Mouse (Mus musculus) gastrocnemius, postnatal 10 days (tissue): ENCODE data around the gene Rfc5. TPM values are rescaled to one million over a fixed set of nuclear protein-coding genes. Genes with fewer than 3 reads are reported as not detected.
A peak's percentile ranks its signal among the peaks of the same experiment; 100 is the strongest.

Experiments used
- DNase-seq: peaks from one replicate; pipeline ENCODE4 v3.0.0; 2021; ENCODE audit warnings: mixed read lengths
- total RNA-seq, 2 experiments: library from RNA; stranded (reverse); gene quantifications; 2 replicates each; pipeline ENCODE4 v1.2.3; 2021

Gene Rfc5
- total RNA-seq, 2 experiments from 2014 or later, result 7.5 to 8.5 TPM

DNA sequence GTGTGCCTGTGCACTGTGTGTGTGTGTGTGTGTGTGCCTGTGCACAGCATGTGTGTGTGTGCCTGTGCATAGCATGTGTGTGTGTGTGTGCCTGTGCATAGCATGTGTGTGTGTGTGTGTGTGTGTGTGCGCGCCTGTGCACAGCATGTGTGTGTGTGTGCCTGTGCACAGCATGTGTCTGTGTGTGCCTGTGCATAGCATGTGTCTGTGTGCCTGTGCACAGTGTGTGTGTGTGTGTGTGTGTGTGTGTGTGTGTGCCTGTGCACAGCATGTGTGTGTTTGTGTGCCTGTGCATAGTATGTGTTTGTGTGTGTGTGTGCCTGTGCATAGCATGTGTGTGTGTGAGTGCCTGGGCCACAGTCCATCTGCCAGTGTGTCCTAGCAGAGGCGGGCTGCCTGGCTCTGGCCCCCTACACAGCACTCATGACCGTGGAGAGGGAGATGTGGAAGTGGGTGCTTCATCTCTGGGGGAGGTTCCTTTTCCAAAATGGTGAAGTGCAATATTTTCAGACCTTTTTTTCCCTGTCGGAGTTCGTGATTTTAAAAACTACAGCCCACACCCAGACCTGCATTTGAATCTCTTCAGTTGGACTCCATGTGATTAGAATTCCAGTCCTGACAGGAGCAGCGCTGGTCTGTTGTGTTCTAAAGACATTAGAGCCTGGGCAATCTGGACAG lies 14.3 kb downstream of the Rfc5 start:
- no peak for DNase-seq

DNA sequence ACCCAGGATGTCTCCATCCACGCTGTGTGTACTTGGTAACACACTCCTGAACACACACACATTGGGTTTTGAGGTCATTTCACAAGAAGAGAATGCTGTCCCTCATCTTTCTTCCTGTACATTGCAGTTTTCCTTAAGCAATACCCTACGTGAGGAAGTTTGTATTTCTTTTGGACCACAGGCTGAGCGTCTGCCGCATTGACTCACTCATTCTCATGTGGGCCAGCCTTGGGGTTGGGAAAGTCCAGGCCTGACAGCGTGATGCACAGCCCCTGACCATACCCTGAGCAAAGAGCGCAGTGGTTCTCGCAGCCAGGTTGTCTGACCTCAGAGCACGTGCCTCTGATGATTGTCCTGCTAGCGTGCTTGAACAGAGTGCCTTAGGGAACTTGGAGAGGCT lies 15.4 kb downstream of the Rfc5 start:
- DNase-seq, result no peak

DNA sequence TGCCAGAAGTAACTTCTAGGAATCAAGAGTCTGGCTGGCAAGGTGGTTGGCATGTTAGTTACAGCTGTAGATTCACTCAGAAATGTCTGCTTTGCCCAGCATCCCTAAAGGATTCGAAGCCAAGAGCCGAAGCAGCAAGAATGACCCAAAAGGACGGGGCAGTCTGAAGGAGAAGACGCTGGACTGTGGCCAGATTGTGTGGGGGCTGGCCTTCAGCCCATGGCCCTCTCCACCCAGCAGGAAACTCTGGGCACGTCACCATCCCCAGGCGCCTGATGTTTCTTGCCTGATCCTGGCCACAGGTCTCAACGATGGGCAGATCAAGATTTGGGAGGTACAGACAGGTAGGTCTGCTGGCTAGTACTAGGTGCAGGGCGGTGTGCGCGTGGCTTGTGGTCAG lies 18.3 kb downstream of the Rfc5 start:
- DNase-seq, result peak; percentile 25

DNA sequence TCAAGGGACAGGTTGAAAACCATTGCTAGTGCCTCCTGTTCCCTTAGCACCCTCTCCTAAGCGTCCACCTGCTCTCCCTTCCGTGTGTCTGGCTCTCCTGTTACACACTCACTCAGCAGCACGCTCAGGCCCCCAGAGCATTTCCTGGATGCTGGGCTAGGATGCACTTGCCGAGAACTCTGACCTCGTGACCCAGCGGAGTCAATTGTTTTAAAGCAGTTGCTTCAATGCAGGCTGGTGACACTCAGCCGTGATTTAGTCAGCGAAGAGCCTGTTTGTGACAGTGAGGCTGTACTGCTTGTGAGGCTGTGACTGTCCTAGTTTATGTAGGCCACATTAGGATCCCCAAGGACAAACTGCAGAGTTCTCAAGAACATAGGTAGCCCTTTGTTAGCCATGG lies 21.6 kb downstream of the Rfc5 start:
- no peak for DNase-seq

DNA sequence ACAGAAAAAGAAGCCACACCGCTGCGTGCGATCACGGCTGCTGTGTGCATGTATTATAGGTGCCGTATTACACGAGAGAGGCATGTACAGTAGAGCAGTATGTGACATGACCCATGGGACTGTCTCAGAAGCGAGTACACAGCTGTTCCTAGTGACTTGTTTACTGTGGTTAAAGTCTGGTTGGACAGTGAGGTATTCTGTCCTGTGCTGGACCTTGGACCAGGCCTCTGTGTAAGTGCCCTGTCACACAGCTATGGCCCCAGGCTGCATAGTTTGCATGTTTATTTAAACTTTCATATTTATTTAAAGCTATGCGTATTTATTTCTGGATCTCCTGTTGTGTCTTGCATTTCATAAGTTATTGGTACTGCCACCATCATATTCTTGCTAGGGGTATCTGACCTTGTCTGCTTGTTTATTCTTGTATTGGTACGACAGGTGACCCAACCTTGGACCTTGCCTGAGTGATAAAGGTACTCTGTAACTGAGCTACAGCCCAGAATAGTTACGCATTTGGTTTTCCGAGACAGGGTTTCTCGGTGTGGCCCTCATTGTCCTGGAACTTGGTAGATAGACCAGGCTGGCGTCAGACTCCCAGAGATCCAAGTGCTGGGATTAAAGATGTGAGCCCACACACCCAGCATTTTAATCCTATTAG lies 22.8 kb downstream of the Rfc5 start:
- no peak for DNase-seq

DNA sequence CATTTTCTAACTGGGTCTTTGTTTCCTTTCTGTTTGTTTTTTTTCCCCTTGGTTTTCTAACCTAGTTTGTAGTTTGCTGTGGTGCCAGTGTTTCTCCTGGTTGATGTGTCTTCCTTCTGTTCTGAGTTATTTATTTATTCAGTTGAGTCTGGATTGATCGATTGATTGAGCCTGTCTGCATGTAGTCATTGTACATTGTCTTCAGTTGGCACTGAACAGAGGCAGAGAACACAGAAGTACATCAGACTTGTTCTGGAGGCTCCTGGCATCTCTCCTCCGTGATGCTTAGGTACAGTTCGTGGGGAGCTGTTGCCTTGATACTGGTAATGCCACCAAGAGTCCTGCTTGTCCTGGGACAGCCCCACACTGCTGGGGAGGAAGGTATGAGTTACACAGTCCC lies 24.0 kb downstream of the Rfc5 start:
- no peak for DNase-seq

DNA sequence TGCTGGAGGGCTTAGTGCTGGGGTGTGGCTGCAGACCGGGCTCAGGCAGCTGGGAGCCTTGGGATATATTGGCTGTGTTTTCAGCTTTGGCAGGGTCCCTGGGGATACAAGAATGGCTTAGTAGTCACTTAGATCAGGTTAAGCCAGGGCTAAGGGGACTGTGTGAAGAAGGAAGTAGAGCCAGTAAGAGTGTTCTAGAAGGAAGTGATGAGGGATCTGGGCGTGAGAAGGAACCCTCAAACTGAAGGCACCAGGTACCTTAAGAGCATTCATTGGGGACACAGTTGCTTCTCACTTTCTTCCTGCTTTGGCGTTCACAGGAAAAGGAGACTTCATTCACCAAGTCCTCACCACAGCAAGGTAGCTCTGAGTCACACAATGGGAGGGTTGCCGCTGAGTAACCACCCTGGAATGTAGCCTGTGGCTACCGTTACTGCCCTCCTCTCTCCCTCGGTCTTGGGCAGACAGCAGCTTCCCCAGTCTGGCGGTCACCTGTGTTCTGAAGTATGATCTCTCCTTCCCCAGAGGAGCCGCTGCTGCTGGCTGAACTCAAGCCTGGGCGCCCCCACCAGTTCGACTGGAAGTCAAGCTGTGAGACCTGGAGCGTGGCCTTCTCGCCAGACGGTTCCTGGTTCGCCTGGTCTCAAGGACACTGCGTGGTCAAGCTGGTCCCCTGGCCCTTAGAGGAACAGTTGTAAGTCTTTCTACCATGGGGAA lies 25.6 kb downstream of the Rfc5 start:
- no peak for DNase-seq

DNA sequence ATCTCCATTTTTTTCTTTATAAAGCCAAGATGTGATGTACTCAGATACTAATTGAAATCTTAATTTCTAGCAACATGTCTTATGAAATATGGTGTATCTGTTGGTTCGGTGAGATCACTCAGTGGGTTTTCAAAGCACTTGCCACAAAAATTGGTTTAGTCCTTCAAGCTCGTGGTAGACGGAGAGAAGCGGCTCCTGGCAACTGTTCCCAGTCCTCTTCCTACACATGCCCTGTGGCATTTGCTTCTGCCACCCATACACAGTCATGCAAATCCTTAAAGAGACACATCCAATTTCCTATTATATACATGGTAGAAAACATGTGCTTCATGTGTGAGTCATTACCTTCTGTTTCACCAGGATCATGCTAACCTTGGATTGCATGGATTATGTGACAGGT lies 27.3 kb downstream of the Rfc5 start:
- DNase-seq, result no peak

DNA sequence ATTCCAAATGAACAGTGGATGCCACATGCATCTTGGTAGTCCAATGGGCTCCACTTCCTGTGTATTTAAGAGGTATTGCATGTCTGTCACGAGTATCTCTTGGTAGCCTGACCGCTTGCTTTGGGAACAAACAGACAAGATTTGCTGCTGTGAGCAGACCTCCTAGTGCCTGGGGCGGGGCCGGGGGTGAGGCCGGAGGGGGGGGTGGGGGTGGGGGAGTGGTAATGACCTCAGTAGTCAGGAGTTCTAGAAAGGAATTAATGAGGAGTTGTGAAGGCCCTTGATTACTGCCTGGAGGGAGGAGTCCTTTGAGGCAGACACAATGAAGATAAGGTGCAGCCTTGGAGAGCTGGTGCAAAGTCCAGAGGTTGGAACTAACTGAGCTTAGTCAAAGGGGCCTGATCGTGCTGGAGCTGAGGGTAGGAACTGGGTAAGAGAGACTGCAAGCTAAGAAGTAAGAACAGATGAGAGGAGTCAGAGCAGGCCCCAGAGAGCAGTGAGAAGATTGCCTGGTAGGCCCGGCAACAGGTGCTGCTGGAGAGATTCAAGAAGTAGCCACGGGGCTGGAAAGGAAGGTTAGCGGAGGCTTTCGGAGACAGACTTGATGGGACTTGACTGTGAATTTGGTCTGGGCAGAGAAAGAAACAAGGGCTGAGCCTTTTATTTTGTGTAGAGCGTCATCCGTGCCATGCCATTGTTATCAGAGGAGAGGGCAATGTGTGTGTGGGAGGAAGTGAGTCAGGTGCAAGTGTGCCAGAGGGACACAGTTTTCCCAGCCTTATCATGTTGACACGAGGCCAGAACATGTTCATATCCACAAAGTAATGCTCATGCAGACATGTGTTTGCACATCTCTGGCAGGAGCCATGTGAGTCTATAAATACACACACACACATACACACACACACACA lies 28.0 kb downstream of the Rfc5 start:
- no peak for DNase-seq

DNA sequence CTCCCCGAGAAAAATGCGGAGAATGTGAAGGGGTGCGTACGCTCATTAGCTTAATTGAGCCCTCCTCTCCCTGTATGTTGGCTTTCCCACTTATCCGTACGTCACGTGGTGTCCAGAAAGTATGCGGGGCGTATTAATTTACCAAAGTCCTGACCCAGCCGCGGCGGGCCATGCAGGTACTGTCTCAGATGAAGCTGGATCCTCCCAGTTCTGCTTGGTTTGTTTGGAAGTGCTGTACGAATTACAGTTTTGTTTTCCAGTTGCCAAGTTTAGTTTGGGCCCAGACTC lies 28.7 kb downstream of the Rfc5 start:
- DNase-seq, result no peak

DNA sequence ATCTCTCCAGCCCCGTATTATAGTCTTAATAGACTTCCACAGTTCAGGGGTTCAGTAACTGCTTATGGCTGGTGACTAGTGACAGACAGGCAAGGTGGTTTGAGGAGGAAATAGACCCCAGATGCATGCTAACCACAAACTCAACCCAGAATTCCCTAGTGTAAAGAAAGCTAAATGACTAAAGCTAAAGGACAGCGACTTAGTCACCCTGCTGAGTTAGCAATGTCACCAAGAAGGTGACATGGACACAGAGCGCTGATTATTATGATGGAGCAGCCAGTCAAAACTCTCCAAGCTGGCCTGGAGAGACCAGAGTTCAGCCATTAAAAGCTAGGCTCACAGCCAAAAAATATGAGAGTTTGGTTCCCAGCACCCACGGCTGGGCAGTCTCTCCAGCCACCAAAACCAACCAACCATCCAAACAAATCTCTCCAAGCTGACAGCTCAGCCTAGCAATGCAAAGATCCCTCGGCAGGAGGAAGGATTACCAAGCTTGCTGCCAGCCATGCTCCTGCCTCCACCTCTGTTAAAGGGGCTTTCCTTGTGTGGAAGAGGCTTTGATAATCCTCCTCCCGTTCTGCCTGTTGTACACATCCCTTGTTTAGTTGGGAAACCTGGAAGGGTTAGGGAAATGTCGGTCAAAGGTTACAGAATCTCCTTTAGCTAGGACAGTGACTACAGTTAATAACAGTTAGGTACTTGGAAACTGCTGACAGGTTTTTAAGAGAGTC lies 29.2 kb downstream of the Rfc5 start:
- DNase-seq, result no peak

DNA sequence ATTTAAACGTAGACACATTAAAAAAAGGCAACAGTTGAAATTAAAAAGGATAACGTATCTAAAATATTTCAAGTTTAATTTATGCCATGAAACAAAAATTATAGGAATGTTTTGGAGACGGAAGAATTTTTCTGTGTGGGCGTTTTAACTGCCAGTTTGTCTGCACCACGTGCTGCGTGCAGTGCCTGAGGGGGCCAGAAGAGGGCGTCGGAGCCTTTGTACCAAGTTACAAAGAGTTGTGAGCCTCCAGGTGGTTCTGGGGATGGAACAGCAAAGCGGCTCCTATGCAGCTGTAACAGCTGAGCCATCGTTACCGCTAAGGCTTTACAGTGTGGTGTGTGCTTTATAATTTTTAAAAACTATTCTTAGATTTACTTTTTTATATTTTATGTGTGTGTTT lies 30.1 kb downstream of the Rfc5 start:
- DNase-seq, result peak; percentile 80

DNA sequence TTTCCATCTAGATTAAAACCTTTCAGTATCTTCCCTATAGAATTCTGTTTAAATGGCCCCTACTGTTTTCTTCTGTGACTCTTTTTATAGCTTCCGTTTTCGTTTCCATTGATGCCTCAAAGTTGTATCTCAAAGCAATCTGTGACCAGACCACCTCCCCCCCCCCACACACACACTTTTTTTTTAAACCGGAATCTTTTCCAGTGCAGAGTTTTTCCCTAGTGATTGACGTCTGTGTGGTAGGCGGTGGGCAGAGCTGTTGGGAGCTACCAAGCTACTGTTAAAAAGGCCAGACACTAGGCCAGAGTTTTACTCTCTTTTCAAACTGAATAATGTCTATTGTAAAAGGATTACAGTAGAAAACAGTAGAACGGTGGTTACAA lies 30.6 kb downstream of the Rfc5 start:
- no peak for DNase-seq

DNA sequence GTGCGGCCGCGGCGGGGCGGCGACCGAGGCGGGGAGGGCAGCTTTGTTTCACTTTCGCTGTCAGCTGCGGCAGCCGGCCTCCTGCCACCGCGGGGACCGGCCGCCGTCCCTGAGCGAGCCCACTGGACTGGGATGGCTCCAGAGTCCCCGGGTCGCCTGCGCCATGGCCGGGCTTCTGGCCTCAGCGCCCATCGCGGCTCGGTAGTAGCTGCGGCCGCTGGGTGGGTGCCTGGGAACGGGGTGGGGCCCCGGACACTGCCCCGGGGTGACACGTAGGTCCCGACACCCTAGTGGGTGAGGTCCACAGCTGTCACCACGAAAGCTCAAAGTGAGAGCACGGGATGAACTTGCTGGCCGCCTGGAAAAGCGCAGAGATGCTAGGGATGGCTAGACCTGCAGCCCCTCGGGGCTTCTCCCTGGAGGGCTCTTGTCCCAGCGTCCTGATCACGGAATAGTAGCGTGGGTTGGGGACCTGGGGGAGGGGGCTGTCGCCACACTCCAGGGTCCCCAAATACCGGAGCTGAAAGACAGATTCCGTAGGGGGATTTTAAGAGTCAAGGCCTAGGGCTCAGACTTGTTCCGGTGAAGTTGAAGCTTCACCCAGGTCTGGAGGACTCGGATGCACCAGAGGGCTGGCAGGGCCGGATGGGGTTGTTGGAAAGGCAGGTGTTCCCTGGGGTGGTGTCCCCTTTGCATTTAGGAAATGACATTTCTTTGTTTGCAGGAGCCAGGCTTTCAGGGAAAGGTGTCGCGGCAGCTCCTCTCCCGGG lies 31.2 kb downstream of the Rfc5 start:
- DNase-seq, result peak; percentile 62

DNA sequence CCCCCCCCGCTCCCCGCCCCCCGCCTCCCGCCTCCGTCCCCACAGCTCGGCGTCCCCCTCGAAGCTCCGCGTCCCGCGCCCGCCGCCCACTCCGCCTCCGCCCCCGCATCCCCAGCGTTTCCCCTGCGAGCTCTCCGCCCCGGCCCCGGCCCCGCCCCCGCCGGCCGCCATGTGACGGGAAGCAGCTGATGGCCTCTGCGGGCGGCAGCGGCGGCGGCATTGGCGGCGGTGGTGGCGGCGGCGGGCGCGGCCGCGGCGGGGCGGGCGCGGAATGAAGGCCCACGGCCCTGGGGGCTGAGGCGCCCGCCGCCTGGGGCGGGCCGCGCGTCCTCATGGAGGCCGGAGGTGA lies 31.7 kb downstream of the Rfc5 start, which contains the start of gene Wsb2:
Gene Wsb2, plus strand, starts transcription at position 176 of the 349 bp plus-strand sequence.
- DNase-seq, result peak; percentile 89

DNA sequence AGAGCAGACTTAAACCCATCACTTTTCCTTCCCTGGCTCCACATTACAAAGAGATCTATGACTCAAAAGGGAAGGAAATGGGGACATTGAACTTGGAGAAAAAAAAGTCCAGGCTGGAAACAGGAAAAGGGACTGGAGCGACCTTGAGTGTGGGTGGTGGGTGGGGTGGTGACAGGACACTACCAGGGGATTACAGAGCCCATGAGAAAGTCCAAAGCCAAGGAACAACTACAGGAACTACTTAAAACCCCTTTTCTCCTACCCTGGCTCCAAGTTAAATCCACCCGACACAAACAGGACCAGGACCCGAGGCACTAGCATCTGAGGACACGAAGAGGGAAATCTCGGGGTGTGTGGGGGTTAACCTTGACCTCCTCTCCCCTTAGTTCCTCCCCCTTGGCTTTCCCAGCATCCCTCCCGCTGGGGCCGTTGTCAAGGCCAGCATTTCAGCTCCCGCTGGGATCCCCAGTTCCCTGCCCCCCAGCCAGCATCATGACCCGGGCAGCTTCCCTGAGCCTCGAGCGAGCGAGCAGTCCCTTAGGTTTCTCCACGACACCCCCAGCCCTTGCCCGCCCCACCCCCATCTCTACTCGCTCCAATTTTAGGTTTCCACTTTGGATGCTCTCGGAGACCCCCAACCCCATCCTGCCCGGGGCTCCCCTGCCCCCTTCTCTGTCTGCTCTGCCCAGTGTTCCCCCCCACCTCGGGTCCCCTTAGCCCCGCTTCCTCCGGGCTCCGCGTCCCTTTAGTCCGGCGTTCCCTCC lies 32.3 kb downstream of the Rfc5 start:
- DNase-seq, result peak; percentile 61

DNA sequence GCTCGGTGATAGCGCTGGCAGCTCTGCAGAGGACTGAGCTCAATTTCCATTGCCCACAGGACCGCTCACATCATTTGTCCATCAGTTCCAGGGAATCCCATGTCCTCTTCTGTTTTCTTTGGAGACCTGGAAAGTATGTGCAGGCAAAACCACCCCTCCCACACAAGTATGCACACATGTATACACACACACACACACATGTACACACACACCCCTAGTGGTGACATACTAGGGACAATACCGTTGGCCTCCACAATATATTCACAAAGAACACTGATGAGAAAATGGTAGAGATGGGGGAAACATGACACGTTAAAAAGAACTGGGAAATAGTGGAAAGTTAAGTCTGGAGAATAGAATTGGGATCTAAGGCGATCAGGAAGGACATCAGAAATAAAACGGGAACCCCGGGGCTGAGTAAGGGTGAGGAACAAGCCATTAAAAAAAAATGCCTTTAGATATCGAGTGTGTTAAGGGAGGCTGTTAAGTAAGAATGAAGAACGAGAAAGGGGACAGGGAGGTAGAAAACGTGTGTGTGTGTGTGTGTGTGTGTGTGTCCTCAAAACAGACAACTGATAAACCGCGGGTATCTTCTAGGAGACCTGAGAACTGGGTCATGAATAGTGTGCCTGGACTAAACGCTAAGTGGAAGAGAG lies 33.1 kb downstream of the Rfc5 start:
- no peak for DNase-seq

DNA sequence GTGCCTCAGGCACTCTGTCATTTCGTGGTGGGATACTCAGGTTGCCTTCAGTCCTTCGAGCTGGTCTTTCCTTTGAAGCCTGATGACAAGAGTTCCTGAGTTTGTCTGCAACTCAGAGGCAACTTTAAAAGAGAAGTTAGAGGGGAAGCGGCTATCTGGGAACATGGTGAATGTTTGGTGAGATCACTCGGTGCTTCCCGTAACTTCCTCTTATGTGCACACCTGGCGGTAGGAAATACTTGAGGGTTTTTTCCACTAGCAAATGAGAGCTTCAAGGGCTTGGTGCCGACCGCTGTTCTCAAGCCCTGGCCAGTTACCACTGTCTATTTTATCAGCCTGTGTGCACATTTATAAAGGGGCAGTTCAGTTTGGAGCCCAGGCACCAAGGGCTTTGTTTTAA lies 34.7 kb downstream of the Rfc5 start:
- DNase-seq, result no peak

DNA sequence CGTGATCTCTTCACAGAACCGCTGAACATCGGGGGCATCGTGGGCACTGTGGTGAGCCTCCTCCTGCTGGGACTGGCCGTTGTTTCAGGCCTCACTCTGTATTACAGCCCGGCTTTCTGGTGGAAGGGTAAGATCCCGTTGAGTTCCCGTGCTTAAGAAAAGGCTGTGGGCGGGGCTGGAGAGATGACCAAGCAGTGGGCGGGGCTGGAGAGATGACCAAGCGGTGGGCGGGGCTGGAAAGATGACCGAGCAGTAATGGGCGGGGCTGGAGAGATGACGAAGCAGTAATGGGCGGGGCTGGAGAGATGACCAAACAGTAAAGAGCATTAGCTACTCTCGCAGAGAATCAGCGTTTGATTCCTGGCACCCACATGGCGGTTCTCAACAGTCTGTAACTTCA lies 40.6 kb downstream of the Rfc5 start:
- peak; percentile 66 for DNase-seq

DNA sequence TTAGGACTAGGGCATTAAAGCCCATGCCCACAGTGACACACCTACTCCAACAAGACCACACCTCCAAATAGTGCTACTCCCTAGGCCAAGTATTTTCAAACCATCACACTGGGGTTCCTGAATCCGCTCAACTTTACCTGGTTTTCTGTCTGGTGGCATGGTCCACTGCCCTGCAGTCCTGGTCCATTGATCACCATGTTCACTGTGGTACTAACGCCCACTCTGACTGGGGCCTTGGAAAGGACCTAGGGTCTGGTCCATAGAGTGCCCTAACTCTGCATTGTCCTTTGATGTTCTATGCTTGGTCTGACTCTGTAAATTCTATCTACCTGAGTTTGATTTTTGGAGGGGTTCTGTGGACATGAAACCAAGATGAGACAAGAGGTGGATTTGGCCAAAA lies 41.0 kb downstream of the Rfc5 start:
- DNase-seq, result no peak
